Mouse (Mus musculus) limb, embryonic 13.5 days (tissue): Measurements from ENCODE around the gene Itgad. TPM values are rescaled to one million over a fixed set of nuclear protein-coding genes. Genes with fewer than 3 reads are reported as not detected.
"Not testable (repeated sequence)": the region's sequence is repeated elsewhere in the genome, so short reads cannot be mapped to it uniquely, and the experiment has no call there.

Experiments used
- ATAC-seq: fragments of 200-750 bp; cut with Nextera tagmentation; 2 replicates; pipeline ENCODE4 v1.8.0; 2017; ENCODE audit warnings: low read depth, moderate number of reproducible peaks, moderate TSS enrichment; ENCODE audit not compliant: low FRiP score
- H3K27ac ChIP-seq: fragments of 300-500 bp; sonication (generic); 2 replicates; pipeline ENCODE4 v1.5.1; 2015; ENCODE audit warnings: inconsistent platforms, mild to moderate bottlenecking, moderate library complexity
- H3K27me3 ChIP-seq: fragments of 300-500 bp; sonication (generic); 2 replicates; pipeline ENCODE4 v1.6.1; 2015; ENCODE audit warnings: mild to moderate bottlenecking, inconsistent platforms
- H3K36me3 ChIP-seq: fragments of 300-500 bp; sonication (generic); 2 replicates; pipeline ENCODE4 v1.6.1; 2015; ENCODE audit warnings: inconsistent platforms, mild to moderate bottlenecking, moderate library complexity
- H3K4me1 ChIP-seq: fragments of 300-500 bp; sonication (generic); 2 replicates; pipeline ENCODE4 v1.6.1; 2015; ENCODE audit warnings: inconsistent platforms
- H3K4me2 ChIP-seq: fragments of 300-500 bp; sonication (generic); replicated peaks from 2 replicates; pipeline ENCODE4 v1.6.1; 2015; ENCODE audit warnings: inconsistent platforms, mild to moderate bottlenecking, moderate library complexity
- H3K4me3 ChIP-seq: fragments of 300-500 bp; sonication (generic); 2 replicates; pipeline ENCODE4 v1.5.1; 2015; ENCODE audit warnings: moderate library complexity, mild to moderate bottlenecking, inconsistent platforms
- H3K9ac ChIP-seq: fragments of 300-500 bp; sonication (generic); 2 replicates; pipeline ENCODE4 v1.6.1; 2015; ENCODE audit warnings: mild to moderate bottlenecking, inconsistent platforms
- H3K9me3 ChIP-seq: fragments of 300-500 bp; sonication (generic); 2 replicates; pipeline ENCODE4 v1.6.1; 2016; ENCODE audit warnings: inconsistent platforms
- WGBS: fragments of 180-500 bp; shearing (Covaris S2); methylation state at CpG from one replicate; pipeline ENCODE4 v1.1.7; 2015; 5-methylcytosine and 5-hydroxymethylcytosine counted together
- polyA plus RNA-seq: library from polyadenylated mRNA; unstranded; fragments of >200 nt; fragmentation: Nextera tagmentation; extraction: Ambion mirVana; gene quantifications from 2 replicates; pipeline ENCODE4 v1.2.1, GENCODE M21; 2015

Gene Itgad
- polyA plus RNA-seq, 1 experiment from 2014 or later: not detected

DNA sequence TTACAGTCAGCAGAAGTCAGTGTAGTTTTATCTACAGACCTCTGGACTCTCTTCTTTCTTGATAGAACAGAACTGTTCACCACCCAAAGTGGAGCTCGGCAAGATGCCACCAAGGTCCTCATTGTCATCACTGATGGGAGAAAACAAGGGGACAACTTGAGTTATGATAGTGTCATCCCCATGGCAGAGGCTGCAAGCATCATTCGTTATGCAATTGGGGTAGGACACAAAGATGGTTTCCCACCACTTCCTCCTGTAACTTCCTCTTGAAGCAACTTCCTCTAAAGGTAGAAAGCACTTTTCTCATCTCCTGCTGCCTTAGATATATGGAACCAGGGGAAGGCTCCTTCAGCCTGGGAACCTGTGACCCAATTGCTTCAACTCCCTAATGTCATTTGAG is 20.6 kb upstream of the Itgad start:
- ATAC-seq: no peak
- H3K27me3 ChIP-seq: no peaks in the 10 kb centered on the region
- no peak overlapping the region for H3K9ac ChIP-seq
- H3K36me3 ChIP-seq: no peaks in the 10 kb centered on the region
- H3K4me3 ChIP-seq: no peak overlapping the region
- no peak overlapping the region for H3K27ac ChIP-seq
- H3K9me3 ChIP-seq: no peaks in the 10 kb centered on the region
- no peak overlapping the region for H3K4me2 ChIP-seq
- WGBS: 84% methylated on average over 2 of the region's 2 CpGs
- no peaks in the 10 kb centered on the region for H3K4me1 ChIP-seq

GRCm38 (mm10) chr7:128136927-128137326 is 17.2 kb upstream of the Itgad start:
- Histone ChIP-seq H3K4me2 (no peak overlapping the region), H3K4me1 (no peaks in the 10 kb centered on the region), H3K4me3 (no peak overlapping the region), H3K9ac (no peak overlapping the region), H3K27me3 (no peaks in the 10 kb centered on the region), H3K36me3 (no peaks in the 10 kb centered on the region), H3K9me3 (no peaks in the 10 kb centered on the region), H3K27ac (no peak overlapping the region)
- ATAC-seq: no peak
- WGBS: 40% methylated on average over 4 of the region's 4 CpGs

DNA sequence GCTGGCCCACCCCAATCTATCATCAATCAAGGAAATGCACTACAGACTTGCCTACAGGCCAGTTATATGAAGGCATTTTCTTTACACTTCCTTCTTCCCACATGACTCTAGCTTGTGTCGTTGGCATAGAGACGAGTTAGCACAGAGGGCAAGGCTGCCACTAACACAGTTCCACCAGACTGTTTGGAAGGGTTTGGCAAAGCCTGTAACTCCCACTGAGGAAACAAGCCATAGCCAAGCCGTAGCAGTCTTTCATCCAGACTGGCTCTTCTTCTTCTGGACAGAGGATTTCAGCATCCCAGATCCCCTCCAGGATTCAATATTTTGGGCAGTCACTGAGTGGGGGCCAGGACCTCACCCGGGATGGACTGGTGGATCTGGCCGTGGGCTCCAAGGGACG is 14.6 kb upstream of the Itgad start:
- H3K9ac ChIP-seq: no peak overlapping the region
- no peak overlapping the region for H3K4me3 ChIP-seq
- no peaks in the 10 kb centered on the region for H3K4me1 ChIP-seq
- no peak for ATAC-seq
- 90% methylated on average over 6 of the region's 6 CpGs for WGBS
- H3K9me3 ChIP-seq: no peaks in the 10 kb centered on the region
- no peak overlapping the region for H3K4me2 ChIP-seq
- H3K36me3 ChIP-seq: no peaks in the 10 kb centered on the region
- no peaks in the 10 kb centered on the region for H3K27me3 ChIP-seq
- H3K27ac ChIP-seq: no peak overlapping the region

GRCm38 (mm10) chr7:128150970-128151369 is 3.2 kb upstream of the Itgad start:
- Histone ChIP-seq H3K27me3 (no peaks in the 10 kb centered on the region), H3K9me3 (no peaks in the 10 kb centered on the region), H3K4me2 (no peak overlapping the region), H3K36me3 (no peaks in the 10 kb centered on the region), H3K4me3 (no peak overlapping the region), H3K27ac (no peak overlapping the region), H3K4me1 (no peaks in the 10 kb centered on the region), H3K9ac (no peak overlapping the region)
- ATAC-seq: no peak
- 64% methylated on average over 8 of the region's 8 CpGs for whole genome bisulfite sequencing

DNA sequence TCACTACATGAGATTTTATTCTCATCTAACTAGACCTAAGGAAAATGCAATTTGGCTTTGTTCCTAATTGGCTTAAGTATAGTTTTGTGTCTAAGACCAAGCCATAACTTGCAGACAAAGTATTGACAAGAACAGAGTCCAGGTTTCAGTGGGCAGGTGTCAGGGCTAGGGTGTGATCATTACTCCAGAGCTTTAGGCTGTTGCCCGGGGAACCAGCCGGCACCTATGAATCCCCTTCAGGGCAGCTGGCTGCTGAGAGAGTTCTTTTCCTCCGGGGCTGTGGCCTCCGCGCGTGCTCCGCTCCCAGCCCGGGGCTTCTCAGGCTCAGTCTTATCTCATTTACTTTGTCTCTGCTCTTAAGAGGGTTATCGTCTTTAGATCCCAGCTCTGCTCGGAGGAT is 748 bp downstream of the Itgad start:
- 68% methylated on average over 10 of the region's 10 CpGs for WGBS

DNA sequence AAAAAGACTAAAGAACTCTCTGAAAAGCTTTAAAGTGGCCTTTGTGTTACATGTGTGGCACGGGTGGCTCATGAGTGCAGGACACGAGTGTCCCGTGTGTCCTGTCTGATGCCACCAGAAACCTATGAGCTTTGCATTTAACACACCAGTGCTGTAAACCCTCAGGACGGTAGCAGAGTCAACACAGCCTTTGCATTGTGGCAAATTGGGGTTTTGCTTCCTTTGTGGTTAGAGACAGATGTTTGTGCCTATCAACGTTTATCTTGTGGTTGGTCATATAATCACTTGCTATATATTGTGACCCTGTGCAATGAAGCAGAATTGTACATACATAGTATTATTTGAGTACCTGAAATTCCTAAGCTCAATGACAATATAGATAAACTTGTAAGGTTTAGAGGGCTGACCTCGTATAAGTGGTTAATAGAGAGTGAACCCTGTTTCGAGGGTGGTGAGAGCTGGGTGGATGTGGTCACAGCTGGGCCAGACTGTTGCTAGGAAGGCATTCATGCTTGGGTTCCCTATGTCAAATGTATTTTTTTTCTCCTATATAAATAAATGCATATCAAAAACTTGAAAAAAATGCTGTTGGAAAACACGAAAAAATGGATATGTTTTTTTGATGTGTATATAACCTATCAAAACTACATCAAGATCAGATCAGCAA is 4.6 kb downstream of the Itgad start:
- ATAC-seq, H3K4me3 ChIP-seq, H3K27me3 ChIP-seq, H3K9ac ChIP-seq, H3K9me3 ChIP-seq, H3K4me2 ChIP-seq, H3K27ac ChIP-seq, H3K36me3 ChIP-seq, H3K4me1 ChIP-seq: not testable (repeated sequence)
- 63% methylated on average over 8 of the region's 8 CpGs for WGBS

More for the DNA sequence above, 748 bp downstream of the Itgad start:
- no peaks in the 10 kb centered on the region for H3K9me3 ChIP-seq
- ATAC-seq: no peak
- no peak overlapping the region for H3K9ac ChIP-seq
- H3K4me2 ChIP-seq: no peak overlapping the region
- H3K4me1 ChIP-seq: no peaks in the 10 kb centered on the region
- H3K27me3 ChIP-seq: no peaks in the 10 kb centered on the region
- no peaks in the 10 kb centered on the region for H3K36me3 ChIP-seq
- H3K4me3 ChIP-seq: no peak overlapping the region
- no peak overlapping the region for H3K27ac ChIP-seq

- no peak overlapping the region for H3K4me2 ChIP-seq
- ATAC-seq: no peak
- 96% methylated on average over 4 of the region's 4 CpGs for WGBS
Observed at GRCm38 (mm10) chr7:128164001-128164400, 9.8 kb downstream of the Itgad start.

DNA sequence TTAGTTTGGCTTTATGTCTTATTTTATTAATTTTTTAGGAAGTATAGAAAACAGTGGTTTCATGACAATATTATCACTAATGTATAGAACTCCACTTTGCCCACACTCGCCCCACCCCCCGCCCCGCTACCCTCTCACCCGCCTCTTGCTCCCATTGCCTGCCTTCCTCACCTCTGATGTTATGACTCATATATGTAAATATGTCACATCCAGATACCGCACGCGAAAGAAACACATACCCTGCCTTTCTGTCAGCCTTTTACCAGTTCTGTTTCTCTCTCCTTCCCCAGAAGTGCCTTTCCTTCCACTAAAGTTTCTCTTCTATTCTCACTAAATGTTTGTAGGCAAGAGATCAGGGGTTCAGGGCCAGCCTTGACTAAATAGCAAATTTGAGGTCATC is 12.2 kb downstream of the Itgad start:
- Histone ChIP-seq H3K9ac (no peak overlapping the region), H3K4me3 (no peak overlapping the region), H3K36me3 (no peaks in the 10 kb centered on the region), H3K27me3 (no peaks in the 10 kb centered on the region), H3K9me3 (no peaks in the 10 kb centered on the region), H3K4me1 (no peaks in the 10 kb centered on the region), H3K27ac (no peak overlapping the region), H3K4me2 (no peak overlapping the region)
- WGBS: 88% methylated on average over 7 of the region's 7 CpGs
- no peak for ATAC-seq

More at GRCm38 (mm10) chr7:128164001-128164400, 9.8 kb downstream of the Itgad start:
- no peaks in the 10 kb centered on the region for H3K9me3 ChIP-seq
- H3K27me3 ChIP-seq: no peaks in the 10 kb centered on the region
- H3K4me1 ChIP-seq: no peaks in the 10 kb centered on the region
- no peaks in the 10 kb centered on the region for H3K36me3 ChIP-seq
- no peak overlapping the region for H3K4me3 ChIP-seq
- no peak overlapping the region for H3K9ac ChIP-seq
- no peak overlapping the region for H3K27ac ChIP-seq

GRCm38 (mm10) chr7:128169996-128170395 is 15.8 kb downstream of the Itgad start:
- H3K36me3 ChIP-seq: no peaks in the 10 kb centered on the region
- no peak for ATAC-seq
- no peak overlapping the region for H3K4me2 ChIP-seq

GRCm38 (mm10) chr7:128178385-128178784 is 24.2 kb downstream of the Itgad start:
- H3K9ac ChIP-seq: no peak overlapping the region
- no peaks in the 10 kb centered on the region for H3K36me3 ChIP-seq
- no peaks in the 10 kb centered on the region for H3K27me3 ChIP-seq
- no peaks in the 10 kb centered on the region for H3K9me3 ChIP-seq
- WGBS: 70% methylated on average over 2 of the region's 2 CpGs
- H3K4me3 ChIP-seq: no peak overlapping the region
- no peak overlapping the region for H3K4me2 ChIP-seq
- H3K4me1 ChIP-seq: no peaks in the 10 kb centered on the region
- ATAC-seq: no peak
- no peak overlapping the region for H3K27ac ChIP-seq

More at GRCm38 (mm10) chr7:128169996-128170395, 15.8 kb downstream of the Itgad start:
- 50% methylated on average over 3 of the region's 3 CpGs for WGBS
- Histone ChIP-seq H3K4me1 (no peaks in the 10 kb centered on the region), H3K4me3 (no peak overlapping the region), H3K27me3 (no peaks in the 10 kb centered on the region), H3K9ac (no peak overlapping the region), H3K27ac (no peak overlapping the region), H3K9me3 (no peaks in the 10 kb centered on the region)

- WGBS: 67% methylated on average over 7 of the region's 7 CpGs
- no peak overlapping the region for H3K27ac ChIP-seq
- no peak overlapping the region for H3K4me2 ChIP-seq
- H3K4me3 ChIP-seq: no peak overlapping the region
- H3K9ac ChIP-seq: no peak overlapping the region
- no peaks in the 10 kb centered on the region for H3K4me1 ChIP-seq
- no peaks in the 10 kb centered on the region for H3K9me3 ChIP-seq
- no peak for ATAC-seq
- no peaks in the 10 kb centered on the region for H3K36me3 ChIP-seq
- no peaks in the 10 kb centered on the region for H3K27me3 ChIP-seq
Observed at GRCm38 (mm10) chr7:128180126-128180525, 25.9 kb downstream of the Itgad start.

GRCm38 (mm10) chr7:128180546-128180945 is 26.4 kb downstream of the Itgad start:
- Histone ChIP-seq H3K9me3 (no peaks in the 10 kb centered on the region), H3K27me3 (no peaks in the 10 kb centered on the region), H3K27ac (no peak overlapping the region), H3K4me2 (no peak overlapping the region), H3K4me3 (no peak overlapping the region), H3K36me3 (no peaks in the 10 kb centered on the region), H3K4me1 (no peaks in the 10 kb centered on the region), H3K9ac (no peak overlapping the region)
- 61% methylated on average over 6 of the region's 6 CpGs for WGBS
- ATAC-seq: no peak

- H3K9ac ChIP-seq: no peak overlapping the region
- no peak overlapping the region for H3K27ac ChIP-seq
- no peaks in the 10 kb centered on the region for H3K27me3 ChIP-seq
- 91% methylated on average over 10 of the region's 10 CpGs for WGBS
- H3K4me2 ChIP-seq: no peak overlapping the region
- ATAC-seq: no peak
- no peaks in the 10 kb centered on the region for H3K9me3 ChIP-seq
- no peak overlapping the region for H3K4me3 ChIP-seq
- no peaks in the 10 kb centered on the region for H3K36me3 ChIP-seq
- no peaks in the 10 kb centered on the region for H3K4me1 ChIP-seq
Observed at GRCm38 (mm10) chr7:128181691-128182090, 27.5 kb downstream of the Itgad start.
